Mouse (Mus musculus): ENCODE measurements around the gene Skap1. TPM values are rescaled to one million over a fixed set of nuclear protein-coding genes. Genes with fewer than 3 reads are reported as not detected.

Skap1 gene
- polyA plus RNA-seq, 1 experiment from 2014 or later = 1.1 TPM

GRCm38 (mm10) chr11:96576491-96577427, 112.4 kb downstream of the Skap1 start:
- Histone ChIP-seq H3K36me3 (no peaks in the 10 kb centered on the region), H3K4me2 (no peak overlapping the region), H3K9ac (no peak overlapping the region), H3K4me1 (peaks cover 12% of the 10 kb centered on the region), H3K27me3 (replicated peaks) (no peaks in the 10 kb centered on the region), H3K27ac (no peak overlapping the region), H3K4me3 (replicated peaks) (no peak overlapping the region), H3K9me3 (no peaks in the 10 kb centered on the region)
- no peak for ATAC-seq (ENCODE audit: insufficient read depth, low FRiP score, low read depth)
- 41% methylated on average over 14 of the region's 14 CpGs for WGBS

- Histone ChIP-seq H3K36me3 (no peaks in the 10 kb centered on the region), H3K4me3 (replicated peaks) (peak overlapping the region; percentile 20; the same call in 1 of the 2 replicates), H3K9me3 (no peaks in the 10 kb centered on the region), H3K27ac (no peak overlapping the region), H3K27me3 (replicated peaks) (no peaks in the 10 kb centered on the region), H3K4me2 (peak overlapping the region; percentile 51), H3K9ac (no peak overlapping the region), H3K4me1 (peaks cover 12% of the 10 kb centered on the region)
- peak; percentile 31; the same call in 1 of the 2 replicates for ATAC-seq (ENCODE audit: insufficient read depth, low FRiP score, low read depth)
- 8% methylated on average over 25 of the region's 25 CpGs for WGBS
Observed at GRCm38 (mm10) chr11:96578551-96579283, 114.3 kb downstream of the Skap1 start.

GRCm38 (mm10) chr11:96581604-96582384, 117.4 kb downstream of the Skap1 start:
- no peak for ATAC-seq (ENCODE audit: insufficient read depth, low FRiP score, low read depth)
- Histone ChIP-seq H3K36me3 (no peaks in the 10 kb centered on the region), H3K4me2 (no peak overlapping the region), H3K9ac (no peak overlapping the region), H3K4me1 (peaks cover 12% of the 10 kb centered on the region), H3K27me3 (replicated peaks) (no peaks in the 10 kb centered on the region), H3K4me3 (replicated peaks) (no peak overlapping the region), H3K27ac (no peak overlapping the region), H3K9me3 (no peaks in the 10 kb centered on the region)
- WGBS = 47% methylated on average over 10 of the region's 10 CpGs

- H3K27me3 ChIP-seq (replicated peaks) = no peaks in the 10 kb centered on the region
- no peaks in the 10 kb centered on the region for H3K9me3 ChIP-seq
- no peak overlapping the region for H3K4me3 ChIP-seq (replicated peaks)
- H3K4me1 ChIP-seq = peaks cover 12% of the 10 kb centered on the region
- ATAC-seq (ENCODE audit: insufficient read depth, low FRiP score, low read depth) = no peak
- no peak overlapping the region for H3K9ac ChIP-seq
- no peaks in the 10 kb centered on the region for H3K36me3 ChIP-seq
- no peak overlapping the region for H3K27ac ChIP-seq
- H3K4me2 ChIP-seq = no peak overlapping the region
- WGBS = 26% methylated on average over 10 of the region's 10 CpGs
Observed at GRCm38 (mm10) chr11:96582595-96582994, 118.2 kb downstream of the Skap1 start.

- H3K36me3 ChIP-seq = no peaks in the 10 kb centered on the region
- no peaks in the 10 kb centered on the region for H3K4me1 ChIP-seq
- no peaks in the 10 kb centered on the region for H3K27me3 ChIP-seq (replicated peaks)
- no peak for ATAC-seq (ENCODE audit: insufficient read depth, low FRiP score, low read depth)
- no peak overlapping the region for H3K27ac ChIP-seq
- no peak overlapping the region for H3K4me2 ChIP-seq
- H3K4me3 ChIP-seq (replicated peaks) = no peak overlapping the region
- H3K9me3 ChIP-seq = no peaks in the 10 kb centered on the region
- 52% methylated on average over 3 of the region's 3 CpGs for WGBS
- H3K9ac ChIP-seq = no peak overlapping the region
Observed at GRCm38 (mm10) chr11:96589828-96590227, 125.4 kb downstream of the Skap1 start.

- H3K4me1 ChIP-seq = no peaks in the 10 kb centered on the region
- no peak overlapping the region for H3K4me3 ChIP-seq (replicated peaks)
- H3K9ac ChIP-seq = no peak overlapping the region
- no peak for ATAC-seq (ENCODE audit: insufficient read depth, low FRiP score, low read depth)
- H3K36me3 ChIP-seq = no peaks in the 10 kb centered on the region
- H3K4me2 ChIP-seq = peak overlapping the region; percentile 34
- no peaks in the 10 kb centered on the region for H3K9me3 ChIP-seq
- no peaks in the 10 kb centered on the region for H3K27me3 ChIP-seq (replicated peaks)
- 16% methylated on average over 12 of the region's 12 CpGs for WGBS
- no peak overlapping the region for H3K27ac ChIP-seq
Observed at GRCm38 (mm10) chr11:96595890-96596289, 131.5 kb downstream of the Skap1 start.

- H3K9ac ChIP-seq = no peak overlapping the region
- H3K4me2 ChIP-seq = peak overlapping the region; percentile 34
- no peak for ATAC-seq (ENCODE audit: insufficient read depth, low FRiP score, low read depth)
- no peak overlapping the region for H3K4me3 ChIP-seq (replicated peaks)
- no peaks in the 10 kb centered on the region for H3K36me3 ChIP-seq
- WGBS = 26% methylated on average over 6 of the region's 6 CpGs
- H3K27me3 ChIP-seq (replicated peaks) = no peaks in the 10 kb centered on the region
- H3K9me3 ChIP-seq = no peaks in the 10 kb centered on the region
- H3K27ac ChIP-seq = no peak overlapping the region
- no peaks in the 10 kb centered on the region for H3K4me1 ChIP-seq
Observed at GRCm38 (mm10) chr11:96596301-96596700, 131.9 kb downstream of the Skap1 start.

- Histone ChIP-seq H3K27ac (no peak overlapping the region), H3K9me3 (no peaks in the 10 kb centered on the region), H3K4me2 (no peak overlapping the region), H3K4me3 (replicated peaks) (no peak overlapping the region), H3K27me3 (replicated peaks) (no peaks in the 10 kb centered on the region), H3K36me3 (no peaks in the 10 kb centered on the region), H3K4me1 (peaks cover 2% of the 10 kb centered on the region; the same call in 1 of the 2 replicates), H3K9ac (no peak overlapping the region)
- 65% methylated on average over 3 of the region's 3 CpGs for WGBS
- ATAC-seq (ENCODE audit: insufficient read depth, low FRiP score, low read depth) = no peak
Observed at GRCm38 (mm10) chr11:96602806-96603205, 138.4 kb downstream of the Skap1 start.

GRCm38 (mm10) chr11:96604306-96604705, 139.9 kb downstream of the Skap1 start:
- WGBS = 24% methylated on average over 6 of the region's 6 CpGs
- Histone ChIP-seq H3K4me3 (replicated peaks) (no peak overlapping the region), H3K9ac (no peak overlapping the region), H3K36me3 (no peaks in the 10 kb centered on the region), H3K27me3 (replicated peaks) (no peaks in the 10 kb centered on the region), H3K27ac (peak overlapping the region; percentile 72), H3K4me1 (peaks cover 2% of the 10 kb centered on the region; the same call in 1 of the 2 replicates), H3K4me2 (no peak overlapping the region), H3K9me3 (no peaks in the 10 kb centered on the region)
- ATAC-seq (ENCODE audit: insufficient read depth, low FRiP score, low read depth) = no peak; the same call in 1 of the 2 replicates

- Histone ChIP-seq H3K4me3 (replicated peaks) (no peak overlapping the region), H3K9me3 (no peaks in the 10 kb centered on the region), H3K4me2 (no peak overlapping the region), H3K27me3 (replicated peaks) (no peaks in the 10 kb centered on the region), H3K9ac (no peak overlapping the region), H3K36me3 (no peaks in the 10 kb centered on the region), H3K4me1 (peaks cover 2% of the 10 kb centered on the region; the same call in 1 of the 2 replicates), H3K27ac (peak overlapping the region; percentile 72; the same call in 1 of the 2 replicates)
- peak; percentile 27; the same call in 1 of the 2 replicates for ATAC-seq (ENCODE audit: insufficient read depth, low FRiP score, low read depth)
- 40% methylated on average over 7 of the region's 7 CpGs for WGBS
Observed at GRCm38 (mm10) chr11:96604751-96605450, 140.5 kb downstream of the Skap1 start.

- Histone ChIP-seq H3K27ac (no peak overlapping the region), H3K36me3 (no peaks in the 10 kb centered on the region), H3K9me3 (no peaks in the 10 kb centered on the region), H3K4me1 (peaks cover 2% of the 10 kb centered on the region; the same call in 1 of the 2 replicates), H3K4me3 (replicated peaks) (no peak overlapping the region), H3K9ac (no peak overlapping the region), H3K27me3 (replicated peaks) (no peaks in the 10 kb centered on the region), H3K4me2 (no peak overlapping the region)
- 80% methylated on average over 6 of the region's 6 CpGs for WGBS
- no peak for ATAC-seq (ENCODE audit: insufficient read depth, low FRiP score, low read depth)
Observed at GRCm38 (mm10) chr11:96605516-96605915, 141.1 kb downstream of the Skap1 start.

All from stomach, embryonic 15.5 days (tissue).